Mouse (Mus musculus) spleen, postnatal 10 days (tissue): Measurements from ENCODE around the gene Anxa11.
A peak's percentile ranks its signal among the peaks of the same experiment; 100 is the strongest.
"Not testable (repeated sequence)": the region's sequence is repeated elsewhere in the genome, so short reads cannot be mapped to it uniquely, and the experiment has no call there.

ENCODE experiments used
- DNase-seq, 2 experiments: peaks; one replicate each; pipeline ENCODE4 v3.0.0; 2021 to 2022; ENCODE audit warnings: low spot score in 2 of 2

Gene Anxa11

DNA sequence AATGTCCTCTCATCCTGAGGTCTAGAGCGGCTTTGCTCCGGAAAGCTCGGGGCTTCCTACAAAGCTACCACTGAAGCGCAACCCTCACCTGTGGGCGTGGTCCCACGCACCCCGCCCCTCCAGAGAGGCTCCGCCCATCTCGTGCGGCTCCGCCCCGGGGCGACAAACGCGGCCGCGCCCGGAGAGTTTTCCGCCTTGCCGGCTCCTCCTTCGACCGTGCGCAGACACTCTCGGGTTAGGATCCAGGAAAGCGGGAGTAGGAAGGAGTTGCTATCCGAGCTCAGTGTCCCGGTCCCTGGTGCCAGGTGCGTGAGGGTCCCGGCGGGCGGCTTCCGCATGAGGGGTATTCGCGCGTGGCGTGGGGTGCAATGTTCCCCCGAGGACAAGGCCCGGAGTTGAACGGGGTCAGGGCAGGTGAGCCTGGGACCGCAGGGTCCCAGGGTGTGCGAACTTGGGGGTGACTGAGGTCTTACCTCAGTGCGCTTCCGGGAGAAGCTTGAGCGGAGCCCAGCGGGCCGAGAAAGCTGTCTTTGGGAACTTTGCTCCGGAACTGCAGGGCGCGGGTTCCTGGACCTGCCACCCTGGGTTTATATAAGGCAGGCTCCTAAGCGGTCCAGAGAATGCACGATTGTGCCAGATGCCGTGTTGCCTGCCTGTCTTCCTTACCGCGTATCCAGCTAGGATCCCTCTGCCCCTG, at the start of gene Anxa11:
Gene Anxa11, plus strand, starts transcription at position 166 of the 697 bp plus-strand sequence.
- peak; percentile 86 to 91 for DNase-seq

DNA sequence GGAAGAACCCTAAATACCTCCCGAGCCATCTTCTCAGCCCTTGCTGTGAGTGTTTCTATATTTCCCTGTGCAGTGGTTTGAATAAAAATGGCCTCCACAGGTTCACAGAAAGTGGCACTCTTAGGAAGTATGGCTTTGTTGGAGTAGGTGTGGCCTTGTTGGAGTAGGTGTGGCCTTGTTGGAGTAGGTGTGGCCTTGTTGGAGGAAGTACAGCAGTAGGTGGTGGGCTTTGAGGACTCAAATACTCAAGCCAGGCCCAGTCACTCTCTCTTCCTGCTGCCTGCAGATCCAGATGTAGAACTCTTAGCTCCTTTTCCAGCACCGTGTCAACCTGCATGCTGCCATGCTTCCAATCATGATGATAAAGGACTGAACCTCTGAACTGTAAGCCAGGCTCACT, 47.6 kb upstream of the Anxa11 start:
- DNase-seq, result no peak

- no peak for DNase-seq
Observed at GRCm38 (mm10) chr14:25795067-25795466, 46.9 kb upstream of the Anxa11 start.

DNA sequence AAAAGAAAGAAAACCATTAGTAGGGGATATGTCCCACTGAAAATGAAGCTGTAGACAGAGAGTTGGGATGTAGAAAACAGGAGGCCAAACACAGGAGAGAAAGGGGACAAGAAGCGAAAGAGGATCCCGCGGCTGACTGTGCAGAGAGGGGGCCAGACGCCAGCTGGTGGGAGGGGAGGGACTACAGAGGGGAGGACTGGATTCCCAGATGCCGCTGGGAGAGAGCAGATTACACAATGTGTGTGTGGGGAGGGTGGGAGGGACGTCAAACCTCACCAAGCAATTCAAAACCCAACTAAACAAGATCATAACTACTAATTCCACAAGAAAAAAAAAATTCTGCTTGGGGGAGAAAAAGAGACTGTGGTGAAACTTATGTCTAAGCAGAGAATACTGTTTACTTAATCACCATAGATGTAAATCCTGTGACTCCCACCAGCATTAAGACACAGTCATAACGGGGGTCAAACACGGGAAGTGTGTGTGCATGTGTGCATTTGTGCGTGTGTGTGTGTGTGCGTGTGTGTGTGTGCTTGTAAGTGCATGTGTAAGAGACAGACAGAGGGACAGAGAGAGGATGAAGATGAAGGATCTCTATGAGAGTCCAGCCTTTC, 46.3 kb upstream of the Anxa11 start:
- no peak for DNase-seq

GRCm38 (mm10) chr14:25796619-25797018, 45.3 kb upstream of the Anxa11 start:
- DNase-seq, result no peak

DNA sequence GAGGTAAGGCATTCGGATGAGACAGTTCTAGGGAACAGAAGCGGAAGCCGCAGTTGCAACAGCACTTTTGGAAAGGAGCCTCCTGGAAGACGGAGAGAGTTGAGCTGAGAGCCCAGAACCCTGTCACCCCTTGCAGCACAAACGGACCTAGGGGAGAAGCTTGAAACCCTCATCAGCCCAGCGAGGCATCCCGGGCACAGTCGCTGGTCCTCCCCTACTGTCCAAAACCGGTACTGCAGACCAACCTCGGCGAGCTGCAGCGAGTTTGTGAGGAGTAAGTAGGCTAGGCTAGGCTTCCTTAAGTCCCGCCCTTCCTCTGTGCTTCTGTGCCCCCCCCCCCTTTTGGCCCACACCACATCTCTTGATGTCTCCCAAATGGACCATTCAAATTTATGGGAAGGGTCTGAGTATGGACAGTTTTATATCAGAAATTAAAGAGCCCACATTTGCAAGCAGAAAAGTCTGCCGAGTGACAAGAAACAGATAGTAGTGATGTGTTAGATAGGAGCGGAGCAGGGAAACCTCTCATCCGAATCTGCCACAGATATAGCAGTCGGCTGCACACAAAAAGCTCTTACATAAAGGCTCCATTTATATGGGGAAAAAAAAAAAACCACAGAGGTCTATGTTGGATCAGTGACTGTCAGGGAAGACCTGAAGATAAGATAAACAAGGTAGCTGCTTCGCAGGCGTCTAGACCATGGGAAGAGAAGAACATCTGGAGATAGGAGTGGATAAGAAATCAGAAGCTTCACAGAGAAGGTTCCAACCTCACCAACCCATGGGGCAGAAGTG, 41.6 kb upstream of the Anxa11 start:
- peak; percentile 71 to 86 for DNase-seq

DNA sequence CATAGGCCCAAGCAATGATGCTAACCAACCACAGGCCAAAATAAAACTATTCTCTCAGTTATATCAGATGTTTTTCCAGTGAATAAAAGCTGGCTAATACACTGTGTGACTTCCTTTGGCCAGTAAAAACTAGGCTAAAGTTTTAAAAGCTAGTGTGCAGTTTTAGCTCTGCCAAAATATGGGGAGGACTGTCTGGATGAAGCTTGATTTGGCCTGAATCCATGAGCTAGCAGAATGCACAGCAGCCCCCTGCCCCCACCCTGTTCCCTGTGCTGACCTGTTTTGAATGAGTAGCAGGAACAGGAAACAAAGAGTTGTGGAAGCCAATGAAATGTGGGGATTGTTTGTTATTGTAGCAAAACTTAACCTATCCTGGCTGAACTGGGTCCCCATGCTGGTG, 39.4 kb upstream of the Anxa11 start:
- DNase-seq, result no peak

DNA sequence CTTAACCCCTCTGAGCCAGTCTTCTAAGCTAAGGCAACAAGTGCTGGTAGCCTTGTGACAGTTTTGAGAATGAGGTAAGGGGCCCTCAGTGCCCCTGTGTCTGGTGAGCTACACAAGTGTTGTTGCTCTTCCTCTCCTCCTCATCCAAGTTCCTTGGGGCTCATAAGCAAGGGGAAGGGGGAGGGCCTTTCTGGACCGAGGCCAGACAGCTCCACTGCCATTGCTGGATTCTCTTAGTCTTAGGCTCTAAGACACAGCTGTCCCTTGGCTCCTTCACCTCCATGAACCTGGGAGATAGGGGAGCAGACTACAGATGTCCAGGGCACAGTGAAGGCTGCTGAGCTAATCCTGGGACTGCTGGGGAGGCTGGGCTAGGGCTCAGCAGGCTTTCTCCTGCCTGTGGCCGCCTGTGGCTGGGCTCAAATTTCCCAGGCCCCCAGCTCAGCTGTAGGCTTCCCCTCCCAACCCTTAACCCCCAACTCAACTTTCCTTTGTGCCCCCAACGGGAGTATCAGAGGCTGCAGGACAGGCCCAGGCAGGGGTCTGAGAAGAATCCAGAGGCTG, 38.6 kb upstream of the Anxa11 start:
- no peak for DNase-seq

DNA sequence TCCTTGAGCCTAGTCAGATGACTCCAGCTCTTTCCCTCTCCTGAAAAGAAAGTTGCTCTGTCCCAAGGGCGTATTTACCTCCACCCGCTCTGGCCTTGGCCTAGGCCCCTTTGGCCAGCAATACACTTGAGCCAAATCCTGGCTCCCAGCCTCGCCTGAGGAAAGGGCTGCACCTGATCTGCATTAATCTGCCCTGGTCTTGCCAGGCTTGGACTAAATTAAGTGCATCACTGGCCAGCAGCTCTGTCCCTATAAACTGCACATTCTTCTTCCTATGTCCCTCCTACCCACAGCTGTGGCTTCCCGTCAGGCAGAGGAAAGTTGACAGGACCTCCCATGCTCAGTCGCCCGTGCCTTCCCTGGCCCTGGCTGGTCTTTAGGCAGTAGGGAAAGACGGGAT, 36.1 kb upstream of the Anxa11 start:
- no peak for DNase-seq

- DNase-seq, result no peak
Observed at GRCm38 (mm10) chr14:25806561-25806960, 35.4 kb upstream of the Anxa11 start.

DNA sequence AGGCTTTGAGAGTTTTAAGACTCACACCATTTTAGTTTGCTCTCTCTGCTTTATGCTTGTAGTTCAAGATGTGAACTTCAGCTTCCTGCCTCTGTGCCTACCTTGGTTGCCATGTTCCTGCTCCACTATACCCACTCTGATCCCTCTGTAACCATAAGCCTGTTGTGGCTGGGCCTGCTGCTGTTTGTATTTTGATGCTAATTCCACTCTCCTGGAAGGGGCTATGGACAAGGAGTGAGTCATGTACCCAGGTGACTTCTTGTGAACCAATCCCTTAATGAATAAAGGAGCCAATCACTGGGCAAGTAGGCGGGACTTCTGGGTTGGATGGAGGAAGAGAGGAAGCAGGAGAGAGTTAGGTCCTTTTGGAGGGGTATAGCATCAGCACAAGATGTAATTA, 30.9 kb upstream of the Anxa11 start:
- DNase-seq, result not testable (repeated sequence)

DNA sequence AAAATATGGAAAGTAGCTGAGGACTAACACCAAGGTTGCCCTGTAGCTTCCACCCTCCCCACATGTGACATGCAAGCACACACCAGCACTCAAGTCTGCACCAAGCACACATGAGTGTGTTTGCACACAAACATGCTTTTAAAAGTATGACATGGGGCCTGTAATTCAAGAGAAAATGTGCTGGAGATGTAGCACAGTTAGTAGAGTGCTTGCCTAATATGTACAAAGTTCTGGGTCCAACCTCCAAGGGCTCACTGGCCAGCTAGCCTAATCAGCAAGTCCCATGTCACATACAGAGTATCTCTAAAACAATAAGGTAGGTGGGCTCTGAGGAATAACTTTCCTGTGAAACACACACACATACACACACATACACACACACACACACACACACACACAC, 27.8 kb upstream of the Anxa11 start:
- DNase-seq, result no peak

DNA sequence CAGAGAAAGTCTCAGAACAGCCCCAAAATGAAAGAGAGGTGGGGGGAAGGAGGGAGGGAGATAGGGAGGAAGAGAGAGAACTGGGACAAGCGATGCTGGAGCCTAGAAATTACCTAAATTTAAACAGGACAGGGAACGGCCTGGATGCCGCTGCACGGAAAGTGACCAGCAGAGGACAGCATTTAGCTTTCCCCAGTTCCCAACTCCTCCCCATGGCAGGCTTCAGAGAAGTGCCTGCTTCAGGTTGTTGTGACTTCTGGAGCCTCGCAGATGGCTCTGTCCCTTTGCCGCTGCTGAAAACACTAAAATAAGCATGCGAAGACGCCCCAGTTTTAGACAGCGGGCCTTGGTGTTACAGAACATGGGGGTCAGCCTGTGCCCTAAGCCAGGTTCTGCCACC, 25.5 kb upstream of the Anxa11 start:
- DNase-seq, result peak in 1 of 2 experiments; percentile 56

- DNase-seq, result no peak
Observed at GRCm38 (mm10) chr14:25822584-25822983, 19.4 kb upstream of the Anxa11 start.

- no peak for DNase-seq
Observed at GRCm38 (mm10) chr14:25824995-25825394, 17.0 kb upstream of the Anxa11 start.

DNA sequence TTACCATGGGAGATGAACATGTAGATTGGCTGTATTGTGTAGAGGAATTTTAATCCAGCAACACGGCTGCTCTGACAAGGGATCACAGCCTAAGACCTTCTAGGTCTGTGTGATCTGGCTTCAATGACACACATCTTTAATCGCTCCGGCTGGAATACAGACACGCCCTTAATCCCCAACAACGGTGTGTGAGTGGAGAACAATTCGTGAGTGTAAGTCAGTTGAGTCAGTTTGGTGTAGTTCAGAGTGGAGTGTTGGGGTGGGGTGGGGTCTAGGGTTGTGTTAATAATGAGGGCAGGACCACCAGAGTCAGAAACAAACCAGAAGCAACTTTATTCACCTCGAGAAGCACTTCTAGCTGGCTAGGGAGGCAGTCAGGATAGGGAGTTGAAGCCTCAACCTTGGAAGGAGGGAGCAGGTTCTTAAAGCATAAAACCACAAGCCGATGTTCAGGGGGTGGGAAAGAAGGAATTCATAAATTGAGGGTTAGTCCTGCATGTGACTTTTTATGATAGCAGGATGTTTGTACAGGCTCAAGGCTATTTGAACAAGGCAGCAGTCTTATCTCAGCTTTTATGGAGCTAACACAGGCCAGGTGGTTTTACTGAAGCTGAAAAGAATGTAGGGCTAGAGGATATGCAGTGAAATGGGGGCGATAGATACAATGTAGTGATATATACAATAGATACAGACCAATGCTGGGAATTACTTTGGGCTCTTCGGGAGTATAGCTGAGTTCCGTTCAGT, 15.9 kb upstream of the Anxa11 start:
- no peak for DNase-seq

- no peak for DNase-seq
Observed at GRCm38 (mm10) chr14:25826866-25827265, 15.1 kb upstream of the Anxa11 start.

- no peak for DNase-seq
Observed at GRCm38 (mm10) chr14:25831332-25831731, 10.6 kb upstream of the Anxa11 start.

- DNase-seq, result peak; percentile 39 to 72
Observed at GRCm38 (mm10) chr14:25832301-25832700, 9.7 kb upstream of the Anxa11 start.

DNA sequence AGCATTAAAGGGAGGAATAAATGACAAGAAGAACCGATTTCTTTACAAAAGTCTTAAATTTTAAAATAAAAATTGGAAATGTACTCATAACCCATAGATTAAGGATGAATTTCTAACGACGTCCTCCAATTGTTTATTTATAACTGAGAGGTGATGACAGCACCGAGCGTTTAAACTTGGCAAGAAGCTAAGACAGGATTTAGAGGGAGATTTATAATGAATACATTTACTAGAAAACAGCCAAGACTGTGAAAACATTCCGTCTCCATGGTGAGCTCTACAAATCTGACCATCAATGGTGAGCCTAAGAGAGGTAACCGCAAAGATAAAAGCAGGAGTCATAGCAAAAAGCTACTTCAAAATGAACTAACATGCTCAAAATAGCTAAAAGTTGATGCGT, 3.5 kb upstream of the Anxa11 start:
- DNase-seq, result no peak

DNA sequence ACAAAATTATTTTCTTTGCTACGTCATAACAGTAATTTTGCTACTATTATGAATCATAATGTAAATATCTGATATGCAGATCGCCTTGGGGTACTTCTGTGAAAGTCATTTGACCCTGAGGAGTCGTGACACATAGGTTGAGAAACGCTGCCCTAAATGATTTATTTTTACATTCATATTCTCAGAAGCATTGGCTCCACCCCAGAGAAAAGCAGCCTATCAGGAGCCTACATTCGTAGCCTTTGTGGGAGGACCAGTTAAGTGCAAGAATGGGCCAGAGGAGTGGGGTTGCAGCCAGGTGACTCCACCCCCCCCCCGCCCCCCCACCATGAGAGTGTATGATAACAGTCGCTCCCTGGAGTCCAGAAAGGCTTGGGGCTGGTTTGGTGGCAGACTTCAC, 2.2 kb upstream of the Anxa11 start:
- DNase-seq, result no peak

DNA sequence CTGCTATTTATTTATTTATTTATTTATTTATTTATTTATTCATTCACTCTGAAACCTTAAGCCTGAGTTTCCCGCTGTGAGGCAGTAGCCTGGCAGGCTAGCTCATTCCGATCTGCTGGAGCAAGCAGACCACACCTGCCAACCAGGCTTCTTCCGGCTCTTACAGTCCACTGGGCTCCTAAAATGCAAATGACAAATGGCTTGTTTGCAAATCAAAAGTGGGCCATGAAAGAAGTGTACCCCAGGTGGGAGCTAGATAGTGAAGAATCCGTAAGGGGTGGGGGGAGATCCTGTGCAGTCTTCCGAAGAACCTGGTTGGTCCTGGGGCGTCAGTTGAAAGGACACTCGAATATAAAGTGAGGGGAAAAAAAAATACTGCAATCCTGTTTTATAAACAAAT, 995 bp upstream of the Anxa11 start:
- no peak for DNase-seq
